Mouse (Mus musculus): ENCODE results near the gene Arl16. TPM values are rescaled to one million over a fixed set of nuclear protein-coding genes. Genes with fewer than 3 reads are reported as not detected.
A peak's percentile ranks its signal among the peaks of the same experiment; 100 is the strongest.

Gene Arl16
- polyA plus RNA-seq, 1 experiment from 2014 or later, result 63.6 TPM

DNA sequence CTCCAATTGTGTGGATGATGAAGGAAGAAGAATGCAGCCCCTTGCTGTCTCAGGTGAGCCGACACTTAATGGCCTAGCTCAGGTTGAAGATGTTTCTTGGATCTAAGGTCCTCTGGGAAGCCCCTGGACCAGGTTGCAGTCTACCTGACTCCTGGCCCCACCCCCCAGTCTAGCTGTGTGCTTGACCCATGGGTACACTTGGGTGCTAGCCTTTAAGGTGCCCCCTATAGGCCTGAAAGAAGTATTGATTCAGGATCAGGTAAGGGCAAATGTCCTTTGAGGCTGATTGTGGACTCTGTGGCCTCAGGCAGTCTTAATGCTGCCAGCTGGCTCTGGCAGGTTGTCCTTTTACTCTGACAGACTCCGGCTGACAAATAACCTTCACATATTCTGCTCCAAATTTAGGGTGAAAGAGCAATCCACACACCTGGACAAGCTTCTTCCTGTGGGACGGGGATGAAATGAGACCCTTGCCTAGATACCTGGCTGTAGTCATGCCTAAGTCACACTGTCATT is 24.6 kb downstream of the Arl16 start:
- ATAC-seq (ENCODE audit: insufficient number of reproducible peaks, insufficient read depth, low FRiP score, low TSS enrichment, low read depth), result no peak
- Histone ChIP-seq H3K4me1 (no peaks in the 10 kb centered on the region), H3K9me3 (no peaks in the 10 kb centered on the region), H3K9ac (no peak overlapping the region), H3K4me3 (no peak overlapping the region), H3K36me3 (no peaks in the 10 kb centered on the region), H3K27ac (no peak overlapping the region), H3K27me3 (no peaks in the 10 kb centered on the region), H3K4me2 (no peak overlapping the region)
- 78% methylated on average over 3 of the region's 3 CpGs for WGBS

DNA sequence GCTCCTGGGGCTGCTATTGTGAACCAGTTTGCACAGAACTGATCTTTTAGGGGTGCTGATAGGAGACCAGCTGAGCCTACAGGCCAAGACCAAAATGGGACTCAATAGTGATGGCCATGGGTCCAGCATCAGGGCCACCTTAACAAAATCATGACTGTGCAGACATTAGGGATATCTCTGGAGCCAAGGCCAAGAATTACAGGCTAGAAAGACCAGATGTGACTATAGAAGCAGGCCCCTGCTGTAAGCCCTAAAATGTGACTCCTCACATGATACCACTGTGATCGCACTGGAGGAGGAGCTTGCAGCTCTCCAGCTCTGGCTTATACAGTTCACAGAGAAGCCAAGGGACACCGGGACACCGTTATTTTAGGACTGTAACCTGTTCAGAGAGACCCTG is 25.1 kb downstream of the Arl16 start, which contains the start of gene Tspan10:
Tspan10 (plus strand) TSS at position 301 of the 400 bp plus-strand sequence.
- Histone ChIP-seq H3K4me1 (no peaks in the 10 kb centered on the region), H3K9ac (no peak within 1 kb of the TSS), H3K9me3 (no peaks in the 10 kb centered on the region), H3K4me2 (no peak within 1 kb of the TSS), H3K36me3 (no peaks in the 10 kb centered on the region), H3K27me3 (no peaks in the 10 kb centered on the region), H3K27ac (no peak within 1 kb of the TSS), H3K4me3 (no peak within 1 kb of the TSS)
- 89% methylated on average over 3 of the region's 3 CpGs for WGBS
- ATAC-seq (ENCODE audit: insufficient number of reproducible peaks, insufficient read depth, low FRiP score, low TSS enrichment, low read depth), result no peak

DNA sequence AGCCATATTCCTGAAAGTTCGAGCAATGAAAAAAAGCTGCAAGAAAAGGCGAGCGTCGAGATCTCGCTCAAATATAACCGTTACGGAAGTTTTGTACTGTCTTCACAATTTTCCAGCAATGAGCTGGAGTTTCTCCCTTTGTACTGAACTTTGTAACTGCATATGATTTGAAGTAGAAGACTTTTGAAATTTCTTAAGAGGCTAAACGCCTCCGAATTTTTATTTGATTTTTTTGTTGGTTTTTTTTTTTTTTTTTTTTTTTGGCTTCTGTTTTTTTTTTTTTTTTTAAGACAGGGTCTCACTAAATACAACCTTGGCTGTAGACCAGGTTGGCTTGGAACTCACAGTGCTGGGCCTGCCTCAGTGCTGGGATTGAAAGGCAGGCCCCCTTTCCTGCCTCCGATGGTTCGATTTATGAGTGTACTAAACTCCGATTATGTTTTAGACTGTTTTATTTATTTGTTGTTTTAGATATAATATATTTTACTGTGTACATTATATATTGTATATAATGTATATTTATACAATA is 29.5 kb downstream of the Arl16 start:
- no peak for ATAC-seq (ENCODE audit: insufficient number of reproducible peaks, insufficient read depth, low FRiP score, low TSS enrichment, low read depth)
- 27% methylated on average over 12 of the region's 12 CpGs for WGBS
- H3K27me3 ChIP-seq, result no peaks in the 10 kb centered on the region
- peaks cover 12% of the 10 kb centered on the region for H3K4me1 ChIP-seq
- H3K4me3 ChIP-seq, result peak overlapping the region; percentile 99
- peak overlapping the region; percentile 89 for H3K4me2 ChIP-seq
- H3K36me3 ChIP-seq, result peaks cover 22% of the 10 kb centered on the region
- H3K27ac ChIP-seq, result peak overlapping the region; percentile 81
- H3K9ac ChIP-seq, result peak overlapping the region; percentile 98
- no peaks in the 10 kb centered on the region for H3K9me3 ChIP-seq

DNA sequence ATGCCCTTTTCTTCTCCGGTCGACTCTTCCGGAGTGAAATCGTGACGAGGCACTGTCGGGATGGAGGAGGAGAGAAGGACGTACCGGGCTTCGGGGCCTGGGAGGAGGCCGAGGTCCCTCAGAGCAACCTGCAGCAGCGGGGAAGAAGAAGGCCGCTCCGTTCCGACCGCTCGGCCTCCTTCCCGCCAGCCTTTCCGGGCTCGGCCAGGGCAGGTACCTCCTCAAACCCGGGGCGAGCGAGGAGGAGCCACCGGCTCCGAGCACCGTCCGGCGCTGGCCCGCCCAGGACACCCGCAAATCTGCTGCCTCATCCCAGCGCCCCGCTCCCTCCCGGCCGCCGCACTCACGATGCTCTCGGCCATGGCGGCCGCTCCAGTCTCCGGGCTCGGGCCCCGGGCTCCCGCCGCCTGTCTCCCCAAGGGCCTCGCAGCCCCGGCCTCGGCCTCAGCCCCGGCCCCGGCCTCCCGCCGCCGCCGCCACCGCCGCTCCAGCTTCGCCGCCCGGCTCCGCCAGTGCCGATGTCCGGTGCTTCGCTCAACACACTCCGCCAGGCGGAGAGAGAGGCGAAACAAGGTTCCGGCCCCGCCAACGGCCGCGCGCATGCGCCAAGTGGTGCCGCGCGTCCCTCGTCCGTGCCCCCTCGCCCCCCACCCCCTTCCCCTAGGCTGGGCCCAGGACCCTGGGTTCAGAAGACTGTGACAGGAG is 30.1 kb downstream of the Arl16 start, which contains the start of gene Nploc4:
Nploc4 (minus strand) TSS at position 557 of the 705 bp plus-strand sequence.
- Histone ChIP-seq H3K9ac (peak within 1 kb of the TSS; percentile 98), H3K4me1 (peaks cover 12% of the 10 kb centered on the region), H3K36me3 (peaks cover 28% of the 10 kb centered on the region), H3K27me3 (no peaks in the 10 kb centered on the region), H3K9me3 (no peaks in the 10 kb centered on the region), H3K27ac (peak within 1 kb of the TSS; percentile 81), H3K4me2 (peak within 1 kb of the TSS; percentile 89), H3K4me3 (peak within 1 kb of the TSS; percentile 99)
- peak; percentile 84 for ATAC-seq (ENCODE audit: insufficient number of reproducible peaks, insufficient read depth, low FRiP score, low TSS enrichment, low read depth)
- under 1% methylated on average over 77 of the region's 77 CpGs for WGBS

DNA sequence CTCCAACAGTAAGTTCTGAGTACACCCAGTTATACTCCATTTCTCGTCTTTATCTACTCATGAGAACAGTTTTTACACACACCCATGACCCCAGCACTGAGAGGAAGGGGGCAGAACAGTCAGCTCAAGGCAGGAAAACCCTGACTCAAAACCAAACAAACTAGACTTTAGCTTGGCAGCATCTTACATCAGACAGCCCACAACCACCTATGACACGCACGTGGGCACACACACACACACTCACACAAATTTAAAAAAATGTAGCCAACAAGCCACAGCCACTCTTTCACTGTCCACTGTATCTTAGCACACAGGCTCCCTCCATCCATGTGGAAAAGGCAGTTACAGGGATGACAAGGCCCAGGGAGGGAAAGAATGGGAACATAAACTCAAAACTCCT is 40.7 kb downstream of the Arl16 start:
- H3K27me3 ChIP-seq, result no peaks in the 10 kb centered on the region
- no peak overlapping the region for H3K4me2 ChIP-seq
- no peak overlapping the region for H3K27ac ChIP-seq
- no peaks in the 10 kb centered on the region for H3K9me3 ChIP-seq
- peaks cover 77% of the 10 kb centered on the region for H3K36me3 ChIP-seq
- 93% methylated on average over 3 of the region's 3 CpGs for WGBS
- no peak overlapping the region for H3K9ac ChIP-seq
- H3K4me3 ChIP-seq, result no peak overlapping the region
- H3K4me1 ChIP-seq, result no peaks in the 10 kb centered on the region
- ATAC-seq (ENCODE audit: insufficient number of reproducible peaks, insufficient read depth, low FRiP score, low TSS enrichment, low read depth), result no peak

DNA sequence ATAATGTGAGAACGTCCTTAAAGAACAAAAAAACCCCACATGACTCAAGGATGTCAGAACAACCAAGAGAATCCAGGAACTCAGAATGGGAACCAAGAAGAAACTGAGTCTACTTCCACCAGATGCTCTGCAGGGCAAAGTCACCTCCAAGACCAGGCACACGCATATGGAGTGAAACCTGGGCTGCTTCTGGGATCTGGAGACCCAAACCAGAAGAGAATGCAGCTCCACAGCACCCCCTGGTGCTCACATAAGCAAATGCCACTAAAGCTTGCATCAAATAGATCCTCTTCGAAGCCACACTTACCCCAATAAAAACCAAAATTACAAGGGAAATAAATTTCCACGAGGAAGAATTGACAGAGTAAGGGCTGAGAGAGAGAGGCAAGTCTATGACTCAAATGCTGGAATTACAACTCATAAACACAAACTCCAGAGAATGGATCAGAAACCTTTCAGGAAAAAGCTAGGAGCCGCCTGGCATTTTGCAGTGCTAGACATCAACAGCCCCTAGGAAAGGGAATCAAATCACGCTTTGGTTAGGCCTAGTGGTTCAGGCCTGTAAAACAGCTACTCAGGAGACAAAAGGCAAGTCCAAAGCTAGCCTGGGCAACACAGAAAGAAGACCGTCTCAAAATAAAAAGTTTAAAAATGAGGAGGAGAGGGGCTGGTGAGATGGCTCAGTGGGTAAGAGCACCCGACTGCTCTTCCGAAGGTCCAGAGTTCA is 43.7 kb downstream of the Arl16 start:
- H3K36me3 ChIP-seq, result peaks cover 86% of the 10 kb centered on the region
- ATAC-seq (ENCODE audit: insufficient number of reproducible peaks, insufficient read depth, low FRiP score, low TSS enrichment, low read depth), result no peak

DNA sequence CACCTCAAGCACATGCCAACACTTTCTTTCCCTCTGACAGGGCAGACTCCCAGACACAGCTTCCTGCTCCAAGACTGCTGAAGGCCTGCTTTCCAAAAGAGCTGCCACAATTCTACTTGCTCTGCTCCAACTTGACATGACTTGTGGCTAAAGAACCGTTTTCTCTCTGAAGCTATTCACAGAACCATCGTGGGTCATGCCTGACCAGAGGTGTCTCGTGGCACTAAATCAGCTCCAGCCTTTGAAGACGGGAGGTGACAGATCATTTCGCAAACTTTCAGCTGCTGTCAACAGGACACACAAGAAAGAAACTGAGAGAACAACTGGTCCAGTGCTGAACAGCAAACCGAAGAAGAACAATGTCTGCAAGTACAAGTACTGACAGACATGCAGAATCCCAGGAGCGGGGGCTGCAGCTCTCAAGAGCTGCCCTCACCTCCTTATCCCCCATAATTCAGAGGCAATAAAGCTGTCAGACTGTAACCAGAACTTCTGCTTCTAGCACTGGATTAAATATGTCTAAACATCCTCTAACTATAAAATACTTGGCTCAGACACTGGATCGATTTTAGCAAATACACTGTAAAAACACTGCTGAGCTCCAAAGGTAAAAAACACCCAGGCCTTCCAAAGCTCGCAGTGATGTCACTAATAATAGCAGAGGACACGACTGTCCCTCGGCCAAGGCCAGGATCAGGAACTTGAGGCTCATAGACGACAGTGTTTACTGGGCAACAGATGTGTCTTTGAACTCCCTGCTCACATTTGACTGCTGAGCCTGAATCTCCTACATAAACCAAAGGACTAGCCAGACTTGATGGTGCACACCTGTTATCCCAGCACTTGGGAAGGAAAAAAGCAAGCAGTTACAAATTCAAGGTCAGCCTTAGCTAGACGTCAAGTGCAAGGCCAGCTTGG is 44.5 kb downstream of the Arl16 start:
- ATAC-seq (ENCODE audit: insufficient number of reproducible peaks, insufficient read depth, low FRiP score, low TSS enrichment, low read depth), result no peak

More for the DNA sequence above, 43.7 kb downstream of the Arl16 start:
- H3K27me3 ChIP-seq, result no peaks in the 10 kb centered on the region
- 69% methylated on average over 9 of the region's 9 CpGs for WGBS
- H3K4me1 ChIP-seq, result no peaks in the 10 kb centered on the region
- H3K4me3 ChIP-seq, result no peak overlapping the region
- H3K4me2 ChIP-seq, result no peak overlapping the region
- H3K27ac ChIP-seq, result no peak overlapping the region
- no peaks in the 10 kb centered on the region for H3K9me3 ChIP-seq
- H3K9ac ChIP-seq, result no peak overlapping the region

DNA sequence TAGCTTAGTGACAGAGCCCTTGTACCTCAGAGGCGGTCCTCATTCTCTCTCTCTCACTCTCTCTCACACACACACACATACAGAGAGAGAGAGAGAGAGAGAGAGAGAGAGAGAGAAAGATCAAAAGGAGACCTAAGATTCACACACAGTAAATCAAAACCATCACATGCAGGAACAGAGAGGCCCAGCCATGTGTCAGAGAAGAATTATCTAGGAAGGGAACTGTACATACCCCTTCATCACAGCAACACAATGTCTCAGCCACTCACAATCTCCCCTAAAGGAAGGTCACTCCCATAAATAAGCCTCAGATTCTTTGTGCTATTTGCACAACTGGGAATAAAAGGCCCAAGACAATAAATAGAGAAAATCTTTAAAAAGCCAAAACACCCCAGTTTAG is 48.8 kb downstream of the Arl16 start:
- Histone ChIP-seq H3K4me1 (no peaks in the 10 kb centered on the region), H3K9me3 (no peaks in the 10 kb centered on the region), H3K4me3 (no peak overlapping the region), H3K4me2 (no peak overlapping the region), H3K27ac (no peak overlapping the region), H3K36me3 (peaks cover 94% of the 10 kb centered on the region), H3K9ac (no peak overlapping the region), H3K27me3 (no peaks in the 10 kb centered on the region)
- no peak for ATAC-seq (ENCODE audit: insufficient number of reproducible peaks, insufficient read depth, low FRiP score, low TSS enrichment, low read depth)
- WGBS, result 88% methylated on average over 1 of the region's 1 CpGs

More for the DNA sequence above, 44.5 kb downstream of the Arl16 start:
- Histone ChIP-seq H3K27me3 (no peaks in the 10 kb centered on the region), H3K9me3 (no peaks in the 10 kb centered on the region), H3K4me3 (no peak overlapping the region), H3K9ac (no peak overlapping the region), H3K4me1 (no peaks in the 10 kb centered on the region), H3K4me2 (no peak overlapping the region), H3K27ac (no peak overlapping the region), H3K36me3 (peaks cover 86% of the 10 kb centered on the region)
- 89% methylated on average over 13 of the region's 13 CpGs for WGBS

DNA sequence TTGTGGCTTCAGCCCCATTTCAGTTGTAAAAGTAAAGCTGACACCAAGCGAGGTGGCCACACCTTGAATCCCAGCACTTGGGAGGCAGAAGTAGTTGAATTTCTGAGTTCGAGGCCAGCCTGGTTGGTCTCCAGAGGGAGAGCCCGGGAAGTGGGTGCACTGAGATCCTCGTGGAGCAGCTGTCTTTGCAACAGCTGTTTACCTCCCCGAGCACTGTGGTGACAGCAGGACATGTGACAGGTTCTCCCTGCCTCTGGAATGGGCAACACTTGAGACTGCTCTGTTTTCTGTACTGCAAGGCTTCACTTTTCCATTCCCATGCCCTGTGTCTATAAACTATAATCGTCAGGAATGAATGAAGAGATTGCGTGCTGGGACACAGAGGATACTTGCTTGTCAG is 49.6 kb downstream of the Arl16 start:
- H3K9ac ChIP-seq, result no peak overlapping the region
- H3K27ac ChIP-seq, result no peak overlapping the region
- peaks cover 93% of the 10 kb centered on the region for H3K36me3 ChIP-seq
- no peak overlapping the region for H3K4me3 ChIP-seq
- no peaks in the 10 kb centered on the region for H3K27me3 ChIP-seq
- no peaks in the 10 kb centered on the region for H3K4me1 ChIP-seq
- H3K9me3 ChIP-seq, result no peaks in the 10 kb centered on the region
- ATAC-seq (ENCODE audit: insufficient number of reproducible peaks, insufficient read depth, low FRiP score, low TSS enrichment, low read depth), result no peak
- no peak overlapping the region for H3K4me2 ChIP-seq
- WGBS, result 90% methylated on average over 7 of the region's 7 CpGs
